Mouse (Mus musculus) liver, postnatal 0 days (tissue): ENCODE measurements around the gene Gm20388.

ENCODE experiments used
- CTCF ChIP-seq: sonication (generic); IDR thresholded peaks from 2 replicates; pipeline ENCODE4 v1.5.1; 2016; ENCODE audit warnings: antibody characterized with exemption, low read depth
- EP300 ChIP-seq: IDR thresholded peaks from 2 replicates; pipeline ENCODE4 v1.6.1; 2016; ENCODE audit warnings: antibody characterized with exemption, low read depth, mild to moderate bottlenecking

GRCm38 (mm10) chr8:120813839-120814238 lies 903.2 kb downstream of the Gm20388 start:
- TF ChIP-seq CTCF (no peak), EP300 (no peak)
